Mouse (Mus musculus) stomach, embryonic 14.5 days (tissue): Measurements from ENCODE around the gene Ptpn9. TPM values are rescaled to one million over a fixed set of nuclear protein-coding genes. Genes with fewer than 3 reads are reported as not detected.
"Not testable (repeated sequence)": the region's sequence is repeated elsewhere in the genome, so short reads cannot be mapped to it uniquely, and the experiment has no call there.

Experiments used
- ATAC-seq: fragments of 200-750 bp; cut with Nextera tagmentation; 2 replicates; pipeline ENCODE4 v1.8.0; 2017; ENCODE audit warnings: low read depth, moderate TSS enrichment; ENCODE audit not compliant: insufficient number of reproducible peaks, insufficient read depth, low FRiP score
- H3K27ac ChIP-seq: fragments of 300-500 bp; sonication (generic); 2 replicates; pipeline ENCODE4 v1.5.1; 2014; ENCODE audit warnings: mild to moderate bottlenecking, low read length, moderate library complexity, mixed read lengths
- H3K27me3 ChIP-seq: fragments of 300-500 bp; sonication (generic); 2 replicates; pipeline ENCODE4 v1.6.1; 2014; ENCODE audit warnings: low read length, control low read depth, mixed read lengths; ENCODE audit not compliant: control insufficient read depth, insufficient read depth
- H3K36me3 ChIP-seq: fragments of 300-500 bp; sonication (generic); 2 replicates; pipeline ENCODE4 v1.6.1; 2014; ENCODE audit warnings: mild to moderate bottlenecking, control low read depth, low read length, moderate library complexity, mixed read lengths; ENCODE audit not compliant: control insufficient read depth, insufficient read depth
- H3K4me1 ChIP-seq: fragments of 300-500 bp; sonication (generic); 2 replicates; pipeline ENCODE4 v1.6.1; 2014; ENCODE audit warnings: low read length, control low read depth, mixed read lengths; ENCODE audit not compliant: control insufficient read depth, insufficient read depth
- H3K4me2 ChIP-seq: fragments of 300-500 bp; sonication (generic); replicated peaks from 2 replicates; pipeline ENCODE4 v1.6.1; 2014; ENCODE audit warnings: low read depth, low read length, control low read depth
- H3K4me3 ChIP-seq: fragments of 300-500 bp; sonication (generic); 2 replicates; pipeline ENCODE4 v1.5.1; 2014; ENCODE audit warnings: low read depth, low read length, control low read depth
- H3K9ac ChIP-seq: fragments of 300-500 bp; sonication (generic); replicated peaks from 2 replicates; pipeline ENCODE4 v1.6.1; 2014; ENCODE audit warnings: low read depth, mild to moderate bottlenecking, control low read depth, low read length, moderate library complexity, mixed read lengths
- H3K9me3 ChIP-seq: fragments of 300-500 bp; sonication (generic); 2 replicates; pipeline ENCODE4 v1.6.1; 2016; ENCODE audit warnings: low read depth, low read length, control low read depth; ENCODE audit not compliant: control insufficient read depth
- WGBS: fragments of 180-500 bp; shearing (Covaris S2); extraction: QIAGEN DNeasy Blood & Tissue Kit; methylation state at CpG from one replicate; pipeline ENCODE4 v1.1.7; 2014; 5-methylcytosine and 5-hydroxymethylcytosine counted together
- polyA plus RNA-seq: library from polyadenylated mRNA; unstranded; fragments of >200 nt; fragmentation: Nextera tagmentation; extraction: Ambion mirVana; gene quantifications from 2 replicates; pipeline ENCODE4 v1.2.1, GENCODE M21; 2014

The Ptpn9 gene
- polyA plus RNA-seq: 28.0 and 32.6 TPM in 2 replicates

GRCm38 (mm10) chr9:56994286-56995197 lies at the start of gene Ptpn9:
Gene Ptpn9 (plus strand): TSS chr9:56994923.
- 2% methylated on average over 62 of the region's 62 CpGs for WGBS

DNA sequence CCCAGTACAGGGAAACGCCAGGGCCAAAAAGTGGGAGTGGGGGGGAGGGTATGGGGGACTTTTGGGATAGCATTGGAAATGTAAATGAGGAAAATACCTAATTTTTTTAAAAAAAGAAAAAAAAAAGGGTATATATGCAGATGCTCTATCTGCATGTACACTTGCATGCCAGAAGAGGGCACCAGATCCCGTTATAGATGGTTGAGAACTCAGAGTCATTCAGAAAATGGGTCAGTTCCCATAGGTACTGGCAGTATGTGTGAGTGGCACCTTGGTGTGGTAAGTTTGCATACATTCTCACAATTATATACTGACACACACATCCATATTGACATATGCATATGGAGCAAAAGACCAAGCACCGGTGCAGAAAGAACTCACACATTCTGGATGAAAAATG lies 47.2 kb upstream of the Ptpn9 start:
- not testable (repeated sequence) for ATAC-seq, H3K27ac ChIP-seq
- 27% methylated on average over 3 of the region's 3 CpGs for WGBS

More at GRCm38 (mm10) chr9:56994286-56995197, at the start of gene Ptpn9:
- ATAC-seq: peak; percentile 93
- Histone ChIP-seq H3K27me3 (no peaks in the 10 kb centered on the region), H3K9me3 (no peaks in the 10 kb centered on the region), H3K4me3 (peak within 1 kb of the TSS; percentile 88), H3K27ac (peak within 1 kb of the TSS; percentile 97), H3K4me1 (no peaks in the 10 kb centered on the region; the same call in 1 of the 2 replicates), H3K4me2 (peak within 1 kb of the TSS; percentile 82), H3K9ac (peak within 1 kb of the TSS; percentile 95), H3K36me3 (no peaks in the 10 kb centered on the region)

DNA sequence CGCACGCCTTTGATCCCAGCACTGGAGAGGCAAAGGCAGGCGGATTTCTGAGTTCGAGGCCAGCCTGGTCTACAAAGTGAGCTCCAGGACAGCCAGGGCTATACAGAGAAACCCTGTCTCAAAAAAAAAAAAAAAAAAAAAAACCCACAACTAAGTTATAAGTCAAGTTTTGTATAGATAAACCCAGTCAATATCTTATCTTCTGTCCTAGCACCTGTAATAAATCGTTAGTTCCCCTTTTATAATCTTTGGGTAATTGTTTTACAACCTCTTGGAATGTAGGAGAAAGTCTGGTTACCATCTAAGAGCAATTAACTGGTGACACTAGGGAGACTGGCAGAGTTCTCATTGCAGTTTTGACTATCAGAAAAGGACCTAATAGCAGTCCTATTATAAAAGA lies 46.0 kb upstream of the Ptpn9 start:
- 48% methylated on average over 5 of the region's 5 CpGs for WGBS
- H3K27ac ChIP-seq, H3K36me3 ChIP-seq, H3K4me2 ChIP-seq, H3K9ac ChIP-seq, H3K4me1 ChIP-seq, H3K9me3 ChIP-seq, ATAC-seq, H3K4me3 ChIP-seq, H3K27me3 ChIP-seq: not testable (repeated sequence)

More for the DNA sequence above, 47.2 kb upstream of the Ptpn9 start:
- not testable (repeated sequence) for H3K4me2 ChIP-seq, H3K9me3 ChIP-seq, H3K27me3 ChIP-seq, H3K9ac ChIP-seq, H3K4me1 ChIP-seq, H3K36me3 ChIP-seq, H3K4me3 ChIP-seq

GRCm38 (mm10) chr9:56949767-56950166 lies 45.0 kb upstream of the Ptpn9 start:
- no peaks in the 10 kb centered on the region for H3K27me3 ChIP-seq
- no peak overlapping the region for H3K27ac ChIP-seq
- 20% methylated on average over 13 of the region's 13 CpGs for WGBS
- no peaks in the 10 kb centered on the region for H3K4me1 ChIP-seq
- peak overlapping the region; percentile 55; the same call in 1 of the 2 replicates for H3K4me3 ChIP-seq
- H3K36me3 ChIP-seq: no peaks in the 10 kb centered on the region
- no peak overlapping the region for H3K9ac ChIP-seq
- no peak for ATAC-seq
- no peaks in the 10 kb centered on the region for H3K9me3 ChIP-seq
- H3K4me2 ChIP-seq: peak overlapping the region; percentile 44

GRCm38 (mm10) chr9:56950414-56951400 lies 44.0 kb upstream of the Ptpn9 start, which contains the start of gene Snupn:
Gene Snupn (plus strand): TSS chr9:56950878.
- Histone ChIP-seq H3K4me2 (peak within 1 kb of the TSS; percentile 71), H3K4me1 (no peaks in the 10 kb centered on the region), H3K9me3 (no peaks in the 10 kb centered on the region), H3K4me3 (peak within 1 kb of the TSS; percentile 55), H3K27ac (peak within 1 kb of the TSS; percentile 74), H3K9ac (peak within 1 kb of the TSS; percentile 47), H3K27me3 (no peaks in the 10 kb centered on the region), H3K36me3 (no peaks in the 10 kb centered on the region)
- peak; percentile 99 for ATAC-seq
- under 1% methylated on average over 50 of the region's 50 CpGs for WGBS

- 94% methylated on average over 1 of the region's 1 CpGs for WGBS
- no peaks in the 10 kb centered on the region for H3K36me3 ChIP-seq
- no peak overlapping the region for H3K4me2 ChIP-seq
- H3K9ac ChIP-seq: no peak overlapping the region
- H3K27ac ChIP-seq: no peak overlapping the region
- H3K4me1 ChIP-seq: no peaks in the 10 kb centered on the region
- no peaks in the 10 kb centered on the region for H3K9me3 ChIP-seq
- no peak overlapping the region for H3K4me3 ChIP-seq
- no peak for ATAC-seq
- no peaks in the 10 kb centered on the region for H3K27me3 ChIP-seq
Observed at GRCm38 (mm10) chr9:56953562-56953961, 41.2 kb upstream of the Ptpn9 start.

- 76% methylated on average over 7 of the region's 7 CpGs for WGBS
- H3K4me1 ChIP-seq: no peaks in the 10 kb centered on the region
- no peak overlapping the region for H3K9ac ChIP-seq
- H3K36me3 ChIP-seq: no peaks in the 10 kb centered on the region
- H3K4me3 ChIP-seq: no peak overlapping the region
- H3K4me2 ChIP-seq: no peak overlapping the region
- H3K27me3 ChIP-seq: no peaks in the 10 kb centered on the region
- no peaks in the 10 kb centered on the region for H3K9me3 ChIP-seq
- no peak for ATAC-seq
- no peak overlapping the region for H3K27ac ChIP-seq
Observed at GRCm38 (mm10) chr9:56956966-56957675, 37.6 kb upstream of the Ptpn9 start.
